Mouse (Mus musculus) T-helper 2 cell (primary cell): ENCODE data around the gene Pkd1.

Experiments
- in situ Hi-C: fragments of 300-600 bp; cut with MboI, MseI; formaldehyde crosslinking; loops from one replicate; pipeline ENCODE4 v1.15.1; 2025; ENCODE audit warnings: high pct_unique_total_duplicates

The Pkd1 gene

DNA sequence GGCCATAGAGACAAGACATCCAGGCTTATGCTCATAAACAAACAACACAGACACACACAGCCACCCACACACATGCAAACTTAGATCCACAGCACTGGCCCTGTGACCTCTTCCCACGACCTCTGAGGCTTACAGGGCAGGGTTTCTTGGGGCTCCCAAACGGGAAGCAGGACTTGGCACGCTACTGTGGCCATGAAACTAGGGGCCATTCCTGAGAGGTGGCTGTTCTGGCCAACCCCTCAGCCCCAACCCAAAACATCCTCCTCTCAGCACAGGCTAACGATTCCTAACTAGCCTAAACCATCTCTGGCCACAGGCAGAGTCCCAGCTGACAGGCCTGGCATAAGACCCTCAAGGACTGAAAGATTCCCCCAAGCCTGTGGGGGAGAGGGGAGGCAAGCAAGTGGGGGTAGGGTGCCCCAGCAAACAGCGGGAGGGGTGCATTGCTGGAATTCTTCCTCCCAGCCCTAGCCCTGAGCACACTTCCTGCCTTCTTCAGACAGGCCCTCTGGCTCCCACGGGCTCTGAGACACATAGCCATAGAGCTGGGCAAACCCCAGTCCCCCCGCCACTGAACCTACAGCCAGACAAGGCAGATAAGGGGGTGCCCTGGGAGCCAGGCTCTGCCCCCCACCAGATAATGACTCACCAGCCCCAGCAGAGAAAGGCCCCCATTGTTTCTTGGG, 94.5 kb downstream of the Pkd1 start:
- in situ Hi-C loops: no loop called here

DNA sequence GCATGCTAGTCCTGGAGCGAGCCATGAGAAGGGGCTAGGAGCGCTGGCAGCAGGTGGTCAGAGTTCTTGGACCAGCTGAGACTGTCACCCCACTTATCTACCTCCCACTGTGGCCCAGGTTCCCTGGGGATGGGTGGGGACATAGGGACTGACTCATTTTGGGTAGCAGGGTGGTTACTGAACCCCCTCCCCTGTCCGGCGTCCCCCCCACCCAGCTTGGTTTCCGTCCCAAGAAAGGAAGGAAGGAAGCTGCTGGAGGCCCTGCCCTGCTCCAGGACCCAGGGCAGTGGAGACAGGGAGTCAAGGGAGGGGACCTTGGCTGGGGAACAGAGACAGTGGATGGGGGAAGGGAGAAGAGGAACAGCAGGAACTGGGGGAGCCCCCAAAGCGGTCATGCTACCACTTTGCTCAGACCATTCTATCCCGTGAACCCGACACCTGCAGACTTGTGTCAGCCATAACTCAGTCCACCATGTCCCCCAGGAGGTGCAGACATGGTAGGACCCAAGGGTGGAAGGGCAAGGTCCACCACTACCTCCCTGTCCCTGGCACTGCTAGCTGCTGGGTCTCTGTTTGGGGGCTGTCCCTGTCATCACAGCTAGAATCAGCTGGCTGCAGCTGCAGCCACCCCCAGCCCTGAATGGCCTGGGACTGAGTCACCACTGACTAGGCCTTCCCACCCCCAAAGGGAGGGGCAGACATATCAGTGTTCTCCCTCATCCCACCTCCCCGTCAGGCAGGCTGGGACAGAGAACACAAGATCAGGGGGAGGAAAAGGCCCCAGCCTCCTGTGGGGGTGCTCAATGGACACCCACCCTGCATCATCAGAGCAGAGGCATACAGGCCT, 95.5 kb downstream of the Pkd1 start:
- in situ Hi-C loops: no loop called here

DNA sequence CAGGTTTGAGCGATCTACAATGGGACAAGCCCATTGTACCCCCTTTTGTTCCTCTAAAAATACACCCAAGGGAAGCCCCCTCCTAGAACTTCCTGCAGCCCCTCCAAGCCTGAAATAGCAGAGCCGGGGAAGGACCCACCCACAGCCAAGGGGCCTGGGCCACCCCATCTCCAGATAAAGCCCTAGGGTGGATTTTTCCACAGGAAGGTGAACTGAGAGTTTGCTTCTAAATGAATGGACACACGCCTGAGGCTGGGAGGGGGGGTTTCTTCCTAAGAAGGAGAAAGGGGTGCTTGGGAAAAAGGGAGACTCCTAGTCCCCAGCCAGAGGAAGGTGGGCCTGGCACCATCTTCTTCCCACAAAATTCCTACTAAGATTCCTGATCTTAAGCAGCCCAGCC, 96.3 kb downstream of the Pkd1 start:
- in situ Hi-C loops: no loop called here
